Mouse (Mus musculus) stomach, embryonic 16.5 days (tissue): ENCODE measurements around the gene Dip2c. TPM values are rescaled to one million over a fixed set of nuclear protein-coding genes. Genes with fewer than 3 reads are reported as not detected.

ENCODE experiments used
- ATAC-seq: fragments of 200-750 bp; cut with Nextera tagmentation; 2 replicates; pipeline ENCODE4 v1.8.0; 2017; ENCODE audit warnings: moderate number of reproducible peaks, moderate TSS enrichment; ENCODE audit not compliant: insufficient read depth, low FRiP score
- H3K27ac ChIP-seq: fragments of 300-500 bp; sonication (generic); 2 replicates; pipeline ENCODE4 v1.5.1; 2014; ENCODE audit warnings: low read length
- H3K27me3 ChIP-seq: fragments of 300-500 bp; sonication (generic); 2 replicates; pipeline ENCODE4 v1.6.1; 2014; ENCODE audit warnings: low read length, control low read depth, mixed read lengths; ENCODE audit not compliant: control insufficient read depth, insufficient read depth
- H3K36me3 ChIP-seq: fragments of 300-500 bp; sonication (generic); 2 replicates; pipeline ENCODE4 v1.6.1; 2014; ENCODE audit warnings: low read length; ENCODE audit not compliant: control insufficient read depth, insufficient read depth
- H3K4me1 ChIP-seq: fragments of 300-500 bp; sonication (generic); 2 replicates; pipeline ENCODE4 v1.6.1; 2014; ENCODE audit warnings: low read length, control low read depth, mixed read lengths; ENCODE audit not compliant: control insufficient read depth, insufficient read depth
- H3K4me2 ChIP-seq: fragments of 300-500 bp; sonication (generic); 2 replicates; pipeline ENCODE4 v1.6.1; 2014; ENCODE audit warnings: low read depth, low read length, mixed read lengths
- H3K4me3 ChIP-seq: fragments of 300-500 bp; sonication (generic); replicated peaks from 2 replicates; pipeline ENCODE4 v1.5.1; 2014; ENCODE audit warnings: mild to moderate bottlenecking, low read length
- H3K9ac ChIP-seq: fragments of 300-500 bp; sonication (generic); 2 replicates; pipeline ENCODE4 v1.6.1; 2014; ENCODE audit warnings: low read length
- H3K9me3 ChIP-seq: fragments of 300-500 bp; sonication (generic); replicated peaks from 2 replicates; pipeline ENCODE4 v1.6.1; 2016; ENCODE audit warnings: low read length, control low read depth; ENCODE audit not compliant: control insufficient read depth
- WGBS: fragments of 180-500 bp; shearing (Covaris S2); extraction: QIAGEN DNeasy Blood & Tissue Kit; methylation state at CpG from one replicate; pipeline ENCODE4 v1.1.7; 2014; 5-methylcytosine and 5-hydroxymethylcytosine counted together
- polyA plus RNA-seq: library from polyadenylated mRNA; unstranded; fragments of >200 nt; fragmentation: Nextera tagmentation; extraction: Ambion mirVana; gene quantifications from 2 replicates; pipeline ENCODE4 v1.2.1, GENCODE M21; 2015

Dip2c gene
- polyA plus RNA-seq, 1 experiment from 2014 or later: 4.5 TPM

GRCm38 (mm10) chr13:9422876-9423275, 146.5 kb downstream of the Dip2c start:
- WGBS: 69% methylated on average over 1 of the region's 1 CpGs
- Histone ChIP-seq H3K4me1 (peaks cover 3% of the 10 kb centered on the region; the same call in 1 of the 2 replicates), H3K36me3 (no peaks in the 10 kb centered on the region), H3K9ac (no peak overlapping the region), H3K9me3 (no peaks in the 10 kb centered on the region), H3K27ac (no peak overlapping the region), H3K4me2 (no peak overlapping the region), H3K27me3 (no peaks in the 10 kb centered on the region), H3K4me3 (no peak overlapping the region)
- no peak for ATAC-seq

GRCm38 (mm10) chr13:9424434-9424833, 148.1 kb downstream of the Dip2c start:
- Histone ChIP-seq H3K9me3 (no peaks in the 10 kb centered on the region), H3K9ac (no peak overlapping the region), H3K4me2 (no peak overlapping the region), H3K4me3 (no peak overlapping the region), H3K27ac (no peak overlapping the region), H3K36me3 (no peaks in the 10 kb centered on the region), H3K27me3 (no peaks in the 10 kb centered on the region), H3K4me1 (peaks cover 3% of the 10 kb centered on the region; the same call in 1 of the 2 replicates)
- no peak for ATAC-seq

DNA sequence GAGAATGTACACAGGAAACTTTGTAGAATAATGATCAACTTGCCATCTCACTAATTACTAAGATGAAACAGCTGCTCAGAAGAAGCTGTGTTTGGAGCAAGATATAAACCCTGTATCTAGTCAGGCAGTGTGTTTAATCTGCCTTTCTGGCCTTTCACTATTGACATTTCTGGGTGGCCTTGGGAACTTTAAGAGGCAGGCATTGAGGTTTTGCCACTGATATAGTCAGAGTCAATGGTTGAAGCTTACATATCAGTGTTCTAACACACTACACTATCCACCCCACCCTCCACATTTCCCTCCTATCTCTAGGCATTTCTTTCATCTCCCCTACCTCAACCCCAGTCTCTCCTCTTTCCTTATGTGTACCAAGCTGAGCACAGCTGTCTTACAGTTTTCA, 149.9 kb downstream of the Dip2c start:
- Histone ChIP-seq H3K9ac (no peak overlapping the region), H3K4me3 (no peak overlapping the region), H3K9me3 (no peaks in the 10 kb centered on the region; the same call in 1 of the 2 replicates), H3K4me1 (peaks cover 3% of the 10 kb centered on the region; the same call in 1 of the 2 replicates), H3K27ac (no peak overlapping the region), H3K4me2 (no peak overlapping the region), H3K27me3 (no peaks in the 10 kb centered on the region), H3K36me3 (no peaks in the 10 kb centered on the region)
- ATAC-seq: no peak

DNA sequence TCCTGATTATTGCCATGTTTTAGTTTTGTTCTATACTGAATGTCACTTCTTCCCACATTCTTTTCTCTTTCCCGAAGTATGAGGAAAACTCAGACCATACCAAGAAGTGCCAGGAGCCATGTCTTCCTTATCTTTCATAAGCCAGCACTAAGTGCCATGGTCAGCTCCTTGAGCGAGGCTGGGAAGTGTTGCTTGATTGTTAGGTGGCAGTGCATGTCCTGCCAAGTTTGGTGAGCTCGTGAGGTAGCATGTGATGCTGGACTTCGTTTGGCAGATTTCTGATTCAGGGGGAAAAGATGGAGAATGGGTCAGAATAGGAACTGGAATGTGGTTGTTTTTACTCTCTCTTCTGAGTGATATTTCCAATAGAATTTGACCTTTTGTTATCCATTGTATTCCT, 150.5 kb downstream of the Dip2c start:
- H3K27ac ChIP-seq: no peak overlapping the region
- no peak overlapping the region for H3K4me2 ChIP-seq
- H3K9ac ChIP-seq: no peak overlapping the region
- no peaks in the 10 kb centered on the region for H3K36me3 ChIP-seq
- H3K4me3 ChIP-seq: no peak overlapping the region
- H3K9me3 ChIP-seq: no peaks in the 10 kb centered on the region; the same call in 1 of the 2 replicates
- ATAC-seq: no peak
- WGBS: 53% methylated on average over 4 of the region's 4 CpGs
- no peaks in the 10 kb centered on the region for H3K27me3 ChIP-seq
- H3K4me1 ChIP-seq: peaks cover 3% of the 10 kb centered on the region; the same call in 1 of the 2 replicates

GRCm38 (mm10) chr13:9429884-9430283, 153.6 kb downstream of the Dip2c start:
- no peaks in the 10 kb centered on the region for H3K27me3 ChIP-seq
- WGBS: 59% methylated on average over 1 of the region's 1 CpGs
- no peaks in the 10 kb centered on the region; the same call in 1 of the 2 replicates for H3K9me3 ChIP-seq
- no peak overlapping the region for H3K4me2 ChIP-seq
- no peak overlapping the region for H3K4me3 ChIP-seq
- H3K36me3 ChIP-seq: no peaks in the 10 kb centered on the region
- H3K4me1 ChIP-seq: no peaks in the 10 kb centered on the region
- ATAC-seq: no peak
- H3K9ac ChIP-seq: no peak overlapping the region
- H3K27ac ChIP-seq: no peak overlapping the region

GRCm38 (mm10) chr13:9430724-9431123, 154.4 kb downstream of the Dip2c start:
- Histone ChIP-seq H3K4me3 (no peak overlapping the region), H3K4me2 (no peak overlapping the region), H3K36me3 (no peaks in the 10 kb centered on the region), H3K27me3 (no peaks in the 10 kb centered on the region), H3K9ac (no peak overlapping the region), H3K27ac (no peak overlapping the region), H3K9me3 (no peaks in the 10 kb centered on the region; the same call in 1 of the 2 replicates), H3K4me1 (no peaks in the 10 kb centered on the region)
- no peak for ATAC-seq
- 80% methylated on average over 2 of the region's 2 CpGs for whole genome bisulfite sequencing

GRCm38 (mm10) chr13:9431441-9431840, 155.1 kb downstream of the Dip2c start:
- H3K9ac ChIP-seq: no peak overlapping the region
- no peak overlapping the region for H3K4me2 ChIP-seq

GRCm38 (mm10) chr13:9443066-9443465, 166.7 kb downstream of the Dip2c start:
- WGBS: 84% methylated on average over 4 of the region's 4 CpGs
- Histone ChIP-seq H3K36me3 (no peaks in the 10 kb centered on the region), H3K4me3 (no peak overlapping the region)

More at GRCm38 (mm10) chr13:9431441-9431840, 155.1 kb downstream of the Dip2c start:
- no peak for ATAC-seq
- Histone ChIP-seq H3K27me3 (no peaks in the 10 kb centered on the region), H3K4me3 (no peak overlapping the region), H3K27ac (no peak overlapping the region), H3K9me3 (no peaks in the 10 kb centered on the region; the same call in 1 of the 2 replicates), H3K36me3 (no peaks in the 10 kb centered on the region), H3K4me1 (no peaks in the 10 kb centered on the region)

DNA sequence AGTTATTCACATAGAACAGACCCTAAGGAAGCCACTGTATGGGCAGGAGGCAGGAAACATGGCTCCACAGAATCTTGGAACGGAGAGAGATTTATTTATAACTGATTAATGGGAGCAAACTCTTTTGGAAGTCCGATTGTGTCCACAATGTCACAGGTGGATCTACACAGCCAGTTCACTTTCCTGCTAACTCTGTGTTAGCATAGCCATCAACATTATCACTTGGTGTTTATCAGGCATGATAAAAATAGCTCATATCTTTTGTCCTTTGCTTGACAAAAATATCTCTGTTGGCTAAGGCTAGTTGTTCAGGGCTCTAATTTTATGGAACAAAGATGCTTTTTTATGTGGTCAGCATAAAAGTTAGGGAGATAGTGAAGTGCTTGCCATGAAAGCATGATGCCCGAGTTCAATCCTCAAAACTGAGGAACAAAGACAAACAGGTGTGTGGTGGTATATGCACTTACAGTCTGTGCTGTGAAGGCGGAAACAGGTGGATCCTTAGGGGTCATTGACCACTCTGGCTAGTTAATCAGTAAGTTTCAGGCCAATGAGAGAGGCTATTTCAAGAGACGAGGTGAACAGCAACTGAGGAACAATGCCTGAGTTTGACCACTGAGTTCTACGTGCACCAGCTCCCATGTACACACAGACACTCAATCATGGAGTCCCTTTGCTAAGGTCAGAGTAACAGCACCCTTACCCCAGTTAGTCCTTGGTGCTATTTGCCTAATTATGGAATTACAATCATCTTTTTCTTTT, 169.4 kb downstream of the Dip2c start:
- no peak overlapping the region for H3K27ac ChIP-seq

More at GRCm38 (mm10) chr13:9443066-9443465, 166.7 kb downstream of the Dip2c start:
- H3K27ac ChIP-seq: no peak overlapping the region
- ATAC-seq: no peak
- H3K4me2 ChIP-seq: no peak overlapping the region
- H3K4me1 ChIP-seq: no peaks in the 10 kb centered on the region; the same call in 1 of the 2 replicates
- H3K9ac ChIP-seq: no peak overlapping the region
- no peaks in the 10 kb centered on the region for H3K27me3 ChIP-seq
- no peaks in the 10 kb centered on the region for H3K9me3 ChIP-seq

More for the DNA sequence above, 169.4 kb downstream of the Dip2c start:
- Histone ChIP-seq H3K4me1 (no peaks in the 10 kb centered on the region; the same call in 1 of the 2 replicates), H3K4me2 (no peak overlapping the region), H3K36me3 (no peaks in the 10 kb centered on the region), H3K4me3 (no peak overlapping the region), H3K9me3 (no peaks in the 10 kb centered on the region), H3K27me3 (no peaks in the 10 kb centered on the region), H3K9ac (no peak overlapping the region)
- ATAC-seq: peak; percentile 40; the same call in 1 of the 2 replicates
- WGBS: 60% methylated on average over 6 of the region's 6 CpGs
